Mouse (Mus musculus) stomach, postnatal 0 days (tissue): Measurements from ENCODE around the gene Crym.

Source experiments
- CTCF ChIP-seq: IDR thresholded peaks from 2 replicates; pipeline ENCODE4 v1.5.1; 2016; ENCODE audit warnings: antibody characterized with exemption, low read depth, mild to moderate bottlenecking, moderate library complexity
- EP300 ChIP-seq: optimal IDR thresholded peaks from 2 replicates; pipeline ENCODE3; 2016; ENCODE audit warnings: antibody characterized with exemption

DNA sequence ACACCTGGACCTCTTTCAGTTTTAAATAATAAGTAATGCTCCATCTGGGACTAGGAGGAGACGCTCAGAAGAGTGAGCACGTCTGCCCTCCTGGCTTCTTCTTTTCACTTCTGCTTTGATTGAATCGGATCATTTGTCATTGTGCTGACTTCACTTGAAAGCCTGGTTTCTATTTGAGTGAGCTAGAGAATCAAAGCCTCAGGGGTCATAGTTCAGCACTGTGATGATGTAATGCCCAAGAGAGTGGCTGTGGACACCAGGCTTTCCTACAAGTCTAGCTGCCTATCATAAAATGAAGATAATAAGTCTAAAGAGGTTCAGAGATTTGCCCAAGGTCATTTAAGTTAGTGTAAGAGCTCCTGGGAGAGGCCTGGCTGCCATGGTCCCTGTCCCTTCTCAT lies 51.7 kb downstream of the Crym start:
- TF ChIP-seq EP300 = no peak
- no peak for TF ChIP-seq CTCF
